Mouse (Mus musculus): ENCODE data around the gene Fgfr2. TPM values are rescaled to one million over a fixed set of nuclear protein-coding genes. Genes with fewer than 3 reads are reported as not detected.

Gene Fgfr2
- polyA plus RNA-seq, 1 experiment from 2014 or later = 11.4 TPM

- Histone ChIP-seq H3K9ac (ENCODE audit: low read depth, low read length) (no peak overlapping the region), H3K27ac (ENCODE audit: low read length) (no peak overlapping the region), H3K27me3 (ENCODE audit: control insufficient read depth, insufficient read depth, low read depth, low read length) (no peaks in the 10 kb centered on the region), H3K36me3 (ENCODE audit: control insufficient read depth, insufficient read depth) (no peaks in the 10 kb centered on the region), H3K4me3 (ENCODE audit: low read depth, low read length) (no peak overlapping the region), H3K4me1 (ENCODE audit: control insufficient read depth, low read depth, low read length) (no peaks in the 10 kb centered on the region), H3K4me2 (ENCODE audit: low read depth, low read length) (no peak overlapping the region), H3K9me3 (replicated peaks; ENCODE audit: control insufficient read depth, low read length) (no peaks in the 10 kb centered on the region)
- no peak for ATAC-seq (ENCODE audit: low read depth)
- WGBS (ENCODE audit: insufficient replicate concordance) = 64% methylated on average over 5 of the region's 5 CpGs
Observed at GRCm38 (mm10) chr7:132067511-132067910, 1055.6 kb downstream of the Fgfr2 start.

GRCm38 (mm10) chr7:132060116-132060515 lies 1063.0 kb downstream of the Fgfr2 start:
- H3K4me2 ChIP-seq (ENCODE audit: low read depth, low read length) = no peak overlapping the region
- WGBS (ENCODE audit: insufficient replicate concordance) = 52% methylated on average over 7 of the region's 7 CpGs
- no peaks in the 10 kb centered on the region for H3K36me3 ChIP-seq (ENCODE audit: control insufficient read depth, insufficient read depth)
- H3K27ac ChIP-seq (ENCODE audit: low read length) = no peak overlapping the region
- H3K9me3 ChIP-seq (replicated peaks; ENCODE audit: control insufficient read depth, low read length) = no peaks in the 10 kb centered on the region
- no peak overlapping the region for H3K9ac ChIP-seq (ENCODE audit: low read depth, low read length)
- no peaks in the 10 kb centered on the region for H3K4me1 ChIP-seq (ENCODE audit: control insufficient read depth, low read depth, low read length)
- H3K4me3 ChIP-seq (ENCODE audit: low read depth, low read length) = no peak overlapping the region
- no peaks in the 10 kb centered on the region for H3K27me3 ChIP-seq (ENCODE audit: control insufficient read depth, insufficient read depth, low read depth, low read length)
- ATAC-seq (ENCODE audit: low read depth) = no peak

DNA sequence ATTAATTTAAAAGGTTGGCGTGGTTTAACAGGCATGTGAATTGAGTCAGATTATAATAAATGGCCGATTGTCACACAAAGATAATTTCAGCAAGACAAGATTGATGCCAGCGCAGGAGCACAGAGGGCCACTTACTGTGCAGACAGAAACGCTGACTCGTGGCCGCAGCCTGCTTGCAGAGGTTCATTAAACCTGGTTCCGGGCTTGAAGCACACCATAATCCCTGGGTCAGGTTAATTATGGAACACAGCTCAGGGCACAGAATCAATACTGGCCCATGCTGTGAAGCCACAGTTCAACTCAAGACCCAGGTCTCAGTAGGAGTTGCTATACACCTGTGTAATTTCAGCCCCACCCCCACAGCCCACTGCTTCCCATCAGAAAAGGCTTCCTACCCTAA lies 1066.6 kb downstream of the Fgfr2 start:
- Histone ChIP-seq H3K27ac (ENCODE audit: low read length) (no peak overlapping the region), H3K9ac (ENCODE audit: low read depth, low read length) (no peak overlapping the region), H3K9me3 (replicated peaks; ENCODE audit: control insufficient read depth, low read length) (no peaks in the 10 kb centered on the region), H3K4me2 (ENCODE audit: low read depth, low read length) (no peak overlapping the region), H3K4me3 (ENCODE audit: low read depth, low read length) (no peak overlapping the region), H3K36me3 (ENCODE audit: control insufficient read depth, insufficient read depth) (no peaks in the 10 kb centered on the region), H3K27me3 (ENCODE audit: control insufficient read depth, insufficient read depth, low read depth, low read length) (no peaks in the 10 kb centered on the region), H3K4me1 (ENCODE audit: control insufficient read depth, low read depth, low read length) (no peaks in the 10 kb centered on the region)
- ATAC-seq (ENCODE audit: low read depth) = no peak
- 68% methylated on average over 7 of the region's 7 CpGs for WGBS (ENCODE audit: insufficient replicate concordance)

DNA sequence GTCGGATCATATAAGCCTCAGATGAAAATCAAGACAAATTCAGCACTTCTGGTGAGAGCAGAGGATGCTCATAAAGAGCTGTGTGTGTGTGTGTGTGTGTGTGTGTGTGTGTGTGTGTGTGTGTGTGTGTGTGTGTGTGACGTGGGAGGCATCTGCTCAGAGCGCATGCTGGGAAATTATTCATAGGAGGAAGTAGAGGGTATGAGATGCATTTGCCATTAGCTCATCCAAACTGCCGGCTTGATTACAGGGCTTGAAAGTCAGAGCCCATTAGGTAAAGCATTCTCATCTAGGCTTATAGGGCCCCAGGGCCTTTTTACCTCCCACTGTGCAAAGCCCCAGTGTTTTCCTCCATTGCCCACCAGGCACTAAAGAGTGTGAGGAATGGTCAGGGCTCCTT lies 1076.5 kb downstream of the Fgfr2 start:
- Histone ChIP-seq H3K9ac (ENCODE audit: low read depth, low read length) (no peak overlapping the region), H3K9me3 (replicated peaks; ENCODE audit: control insufficient read depth, low read length) (no peaks in the 10 kb centered on the region), H3K36me3 (ENCODE audit: control insufficient read depth, insufficient read depth) (no peaks in the 10 kb centered on the region), H3K27ac (ENCODE audit: low read length) (no peak overlapping the region), H3K4me3 (ENCODE audit: low read depth, low read length) (no peak overlapping the region), H3K27me3 (ENCODE audit: control insufficient read depth, insufficient read depth, low read depth, low read length) (no peaks in the 10 kb centered on the region), H3K4me1 (ENCODE audit: control insufficient read depth, low read depth, low read length) (no peaks in the 10 kb centered on the region), H3K4me2 (ENCODE audit: low read depth, low read length) (no peak overlapping the region)
- ATAC-seq (ENCODE audit: low read depth) = no peak
- WGBS (ENCODE audit: insufficient replicate concordance) = 52% methylated on average over 4 of the region's 4 CpGs

GRCm38 (mm10) chr7:132031940-132032531 lies 1091.1 kb downstream of the Fgfr2 start:
- no peak for ATAC-seq (ENCODE audit: low read depth)
- no peak overlapping the region for H3K4me2 ChIP-seq (ENCODE audit: low read depth, low read length)
- no peaks in the 10 kb centered on the region for H3K36me3 ChIP-seq (ENCODE audit: control insufficient read depth, insufficient read depth)
- H3K9me3 ChIP-seq (replicated peaks; ENCODE audit: control insufficient read depth, low read length) = no peaks in the 10 kb centered on the region
- no peak overlapping the region for H3K4me3 ChIP-seq (ENCODE audit: low read depth, low read length)
- no peaks in the 10 kb centered on the region for H3K27me3 ChIP-seq (ENCODE audit: control insufficient read depth, insufficient read depth, low read depth, low read length)
- no peak overlapping the region for H3K27ac ChIP-seq (ENCODE audit: low read length)
- 49% methylated on average over 6 of the region's 6 CpGs for WGBS (ENCODE audit: insufficient replicate concordance)
- no peaks in the 10 kb centered on the region for H3K4me1 ChIP-seq (ENCODE audit: control insufficient read depth, low read depth, low read length)
- no peak overlapping the region for H3K9ac ChIP-seq (ENCODE audit: low read depth, low read length)

DNA sequence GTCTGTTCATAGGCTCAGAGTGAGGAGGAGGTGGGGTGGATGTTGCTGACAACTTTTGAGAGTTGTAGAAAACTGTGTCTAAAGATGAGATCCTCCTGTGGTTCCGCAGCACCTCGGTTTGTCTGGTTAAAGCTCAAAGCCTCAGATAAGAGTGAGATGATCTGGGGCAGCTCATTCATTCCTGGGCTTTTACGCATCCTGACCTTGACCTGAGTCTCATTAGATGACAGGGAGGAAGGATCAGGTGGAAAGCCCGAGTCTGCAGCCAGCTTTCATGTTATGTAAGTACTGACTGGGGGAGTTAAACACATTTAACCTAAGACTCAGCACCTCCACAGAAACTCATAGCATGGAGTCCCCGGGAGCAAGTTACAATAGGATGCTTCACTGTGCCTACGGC lies 1096.5 kb downstream of the Fgfr2 start:
- ATAC-seq (ENCODE audit: low read depth) = no peak
- no peak overlapping the region for H3K4me3 ChIP-seq (ENCODE audit: low read depth, low read length)
- no peak overlapping the region for H3K9ac ChIP-seq (ENCODE audit: low read depth, low read length)
- no peaks in the 10 kb centered on the region for H3K27me3 ChIP-seq (ENCODE audit: control insufficient read depth, insufficient read depth, low read depth, low read length)
- no peaks in the 10 kb centered on the region for H3K36me3 ChIP-seq (ENCODE audit: control insufficient read depth, insufficient read depth)
- H3K27ac ChIP-seq (ENCODE audit: low read length) = no peak overlapping the region
- no peak overlapping the region for H3K4me2 ChIP-seq (ENCODE audit: low read depth, low read length)
- no peaks in the 10 kb centered on the region for H3K9me3 ChIP-seq (replicated peaks; ENCODE audit: control insufficient read depth, low read length)
- 49% methylated on average over 6 of the region's 6 CpGs for WGBS (ENCODE audit: insufficient replicate concordance)
- no peaks in the 10 kb centered on the region for H3K4me1 ChIP-seq (ENCODE audit: control insufficient read depth, low read depth, low read length)

GRCm38 (mm10) chr7:132025591-132025990 lies 1097.6 kb downstream of the Fgfr2 start:
- H3K27ac ChIP-seq (ENCODE audit: low read length) = no peak overlapping the region
- no peak for ATAC-seq (ENCODE audit: low read depth)
- WGBS (ENCODE audit: insufficient replicate concordance) = 48% methylated on average over 6 of the region's 6 CpGs

DNA sequence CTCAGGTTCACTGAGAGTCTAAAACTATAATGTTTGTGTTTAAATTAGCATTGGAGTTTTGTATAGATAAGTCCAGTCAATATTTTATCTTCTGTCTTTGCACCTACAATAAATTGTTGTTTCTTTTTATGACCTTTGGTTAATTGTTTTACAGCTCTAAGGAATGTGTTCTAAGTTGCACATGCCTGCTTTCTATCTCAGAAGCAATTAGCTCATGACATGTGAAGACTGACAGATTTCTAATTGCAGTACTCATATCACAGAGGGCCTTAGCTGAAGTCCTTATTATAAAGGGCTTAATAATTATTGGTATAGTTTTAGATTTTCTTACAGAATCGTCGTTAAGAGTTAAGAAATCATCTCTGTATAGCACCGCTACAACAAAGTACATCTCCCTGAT lies 1107.2 kb downstream of the Fgfr2 start:
- Histone ChIP-seq H3K36me3 (ENCODE audit: control insufficient read depth, insufficient read depth) (no peaks in the 10 kb centered on the region), H3K27ac (ENCODE audit: low read length) (no peak overlapping the region), H3K4me2 (ENCODE audit: low read depth, low read length) (no peak overlapping the region), H3K4me3 (ENCODE audit: low read depth, low read length) (no peak overlapping the region), H3K27me3 (ENCODE audit: control insufficient read depth, insufficient read depth, low read depth, low read length) (no peaks in the 10 kb centered on the region), H3K9ac (ENCODE audit: low read depth, low read length) (no peak overlapping the region), H3K9me3 (replicated peaks; ENCODE audit: control insufficient read depth, low read length) (no peaks in the 10 kb centered on the region), H3K4me1 (ENCODE audit: control insufficient read depth, low read depth, low read length) (no peaks in the 10 kb centered on the region)
- ATAC-seq (ENCODE audit: low read depth) = no peak
- WGBS (ENCODE audit: insufficient replicate concordance) = 52% methylated on average over 3 of the region's 3 CpGs

More at GRCm38 (mm10) chr7:132025591-132025990, 1097.6 kb downstream of the Fgfr2 start:
- no peak overlapping the region for H3K9ac ChIP-seq (ENCODE audit: low read depth, low read length)
- H3K9me3 ChIP-seq (replicated peaks; ENCODE audit: control insufficient read depth, low read length) = no peaks in the 10 kb centered on the region
- no peak overlapping the region for H3K4me3 ChIP-seq (ENCODE audit: low read depth, low read length)
- no peaks in the 10 kb centered on the region for H3K36me3 ChIP-seq (ENCODE audit: control insufficient read depth, insufficient read depth)
- H3K27me3 ChIP-seq (ENCODE audit: control insufficient read depth, insufficient read depth, low read depth, low read length) = no peaks in the 10 kb centered on the region
- H3K4me2 ChIP-seq (ENCODE audit: low read depth, low read length) = no peak overlapping the region
- no peaks in the 10 kb centered on the region for H3K4me1 ChIP-seq (ENCODE audit: control insufficient read depth, low read depth, low read length)

DNA sequence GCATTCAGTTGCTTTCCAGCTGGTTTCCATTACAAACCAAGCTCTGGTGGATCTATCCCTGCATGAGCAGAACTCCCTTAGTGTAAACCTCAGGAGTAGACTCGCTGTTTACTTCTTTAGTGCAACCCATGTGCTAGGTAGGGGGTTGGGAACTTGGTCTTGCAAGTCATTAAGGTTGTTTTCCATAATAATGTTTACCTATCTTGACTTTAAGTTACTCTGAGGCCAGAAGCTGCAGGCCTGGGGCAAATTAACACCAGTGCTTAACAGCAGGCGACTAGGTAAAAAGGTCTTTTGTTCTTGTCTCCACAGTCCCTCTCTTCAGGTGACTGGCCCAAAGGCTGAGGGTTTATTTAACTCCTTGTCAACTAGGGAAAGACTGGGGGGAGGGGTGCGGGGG lies 1108.0 kb downstream of the Fgfr2 start:
- Histone ChIP-seq H3K9me3 (replicated peaks; ENCODE audit: control insufficient read depth, low read length) (no peaks in the 10 kb centered on the region), H3K9ac (ENCODE audit: low read depth, low read length) (no peak overlapping the region), H3K4me2 (ENCODE audit: low read depth, low read length) (no peak overlapping the region), H3K4me3 (ENCODE audit: low read depth, low read length) (no peak overlapping the region), H3K27ac (ENCODE audit: low read length) (no peak overlapping the region), H3K27me3 (ENCODE audit: control insufficient read depth, insufficient read depth, low read depth, low read length) (no peaks in the 10 kb centered on the region), H3K36me3 (ENCODE audit: control insufficient read depth, insufficient read depth) (no peaks in the 10 kb centered on the region), H3K4me1 (ENCODE audit: control insufficient read depth, low read depth, low read length) (no peaks in the 10 kb centered on the region)
- WGBS (ENCODE audit: insufficient replicate concordance) = 6% methylated on average over 3 of the region's 3 CpGs
- ATAC-seq (ENCODE audit: low read depth) = no peak
